Mouse (Mus musculus): ENCODE results near the gene Scaf11.
"Not testable (repeated sequence)": the region's sequence is repeated elsewhere in the genome, so short reads cannot be mapped to it uniquely, and the experiment has no call there.

Gene Scaf11

GRCm38 (mm10) chr15:96460730-96461540, at the start of gene Scaf11:
TSS of gene Scaf11 (minus strand) at chr15:96460843.
- DNase-seq (ENCODE audit: low spot score in 2 of 2) = peak; percentile 80 to 91

- DNase-seq (ENCODE audit: low spot score in 2 of 2) = peak in 1 of 2 experiments; percentile 37
Measured at GRCm38 (mm10) chr15:96507097-96507840, 46.6 kb upstream of the Scaf11 start.

- DNase-seq (ENCODE audit: low spot score in 2 of 2) = no peak
Measured at GRCm38 (mm10) chr15:96497646-96498045, 37.0 kb upstream of the Scaf11 start.

- DNase-seq (ENCODE audit: low spot score in 2 of 2) = no peak
Measured at GRCm38 (mm10) chr15:96494279-96494678, 33.6 kb upstream of the Scaf11 start.

- DNase-seq (ENCODE audit: low spot score in 2 of 2) = no peak
Measured at GRCm38 (mm10) chr15:96493573-96493972, 32.9 kb upstream of the Scaf11 start.

GRCm38 (mm10) chr15:96492919-96493318, 32.3 kb upstream of the Scaf11 start:
- DNase-seq (ENCODE audit: low spot score in 2 of 2) = not testable (repeated sequence)

- no peak for DNase-seq (ENCODE audit: low spot score in 2 of 2)
Measured at GRCm38 (mm10) chr15:96491861-96492641, 31.4 kb upstream of the Scaf11 start.

- no peak for DNase-seq (ENCODE audit: low spot score in 2 of 2)
Measured at GRCm38 (mm10) chr15:96491421-96491820, 30.8 kb upstream of the Scaf11 start.

- DNase-seq (ENCODE audit: low spot score in 2 of 2) = no peak
Measured at GRCm38 (mm10) chr15:96490123-96490522, 29.5 kb upstream of the Scaf11 start.

- no peak for DNase-seq (ENCODE audit: low spot score in 2 of 2)
Measured at GRCm38 (mm10) chr15:96488941-96489786, 28.5 kb upstream of the Scaf11 start.

GRCm38 (mm10) chr15:96487066-96487698, 26.5 kb upstream of the Scaf11 start:
- no peak for DNase-seq (ENCODE audit: low spot score in 2 of 2)

GRCm38 (mm10) chr15:96480822-96481221, 20.2 kb upstream of the Scaf11 start:
- DNase-seq (ENCODE audit: low spot score in 2 of 2) = no peak

GRCm38 (mm10) chr15:96478006-96478405, 17.4 kb upstream of the Scaf11 start:
- DNase-seq (ENCODE audit: low spot score in 2 of 2) = no peak

- DNase-seq (ENCODE audit: low spot score in 2 of 2) = peak in 1 of 2 experiments; percentile 89
Measured at GRCm38 (mm10) chr15:96476359-96476758, 15.7 kb upstream of the Scaf11 start.

- no peak for DNase-seq (ENCODE audit: low spot score in 2 of 2)
Measured at GRCm38 (mm10) chr15:96475571-96475972, 14.9 kb upstream of the Scaf11 start.

- no peak for DNase-seq (ENCODE audit: low spot score in 2 of 2)
Measured at GRCm38 (mm10) chr15:96474325-96474955, 13.8 kb upstream of the Scaf11 start.

- DNase-seq (ENCODE audit: low spot score in 2 of 2) = no peak
Measured at GRCm38 (mm10) chr15:96473920-96474319, 13.3 kb upstream of the Scaf11 start.

GRCm38 (mm10) chr15:96468316-96468715, 7.7 kb upstream of the Scaf11 start:
- DNase-seq (ENCODE audit: low spot score in 2 of 2) = no peak

- DNase-seq (ENCODE audit: low spot score in 2 of 2) = no peak
Measured at GRCm38 (mm10) chr15:96467844-96468243, 7.2 kb upstream of the Scaf11 start.

GRCm38 (mm10) chr15:96466362-96466903, 5.8 kb upstream of the Scaf11 start:
- DNase-seq (ENCODE audit: low spot score in 2 of 2) = no peak

All from left cerebral cortex, adult 9 months (tissue).